Mouse (Mus musculus) liver, postnatal 0 days (tissue): Measurements from ENCODE around the gene Cep95. TPM values are rescaled to one million over a fixed set of nuclear protein-coding genes. Genes with fewer than 3 reads are reported as not detected.
A peak's percentile ranks its signal among the peaks of the same experiment; 100 is the strongest.

ENCODE experiments used
- ATAC-seq: fragments of 200-750 bp; cut with Nextera tagmentation; 2 replicates; pipeline ENCODE4 v1.8.0; 2017; ENCODE audit warnings: mild to moderate bottlenecking, moderate library complexity
- DNase-seq: peaks from one replicate; pipeline ENCODE4 v3.0.0-alpha.2; 2016
- H3K27ac ChIP-seq: fragments of 300-500 bp; sonication (generic); 2 replicates; pipeline ENCODE4 v1.5.1; 2014; ENCODE audit warnings: antibody characterized with exemption, moderate library complexity, mild to moderate bottlenecking, low read depth
- H3K27me3 ChIP-seq: fragments of 300-500 bp; sonication (generic); 2 replicates; pipeline ENCODE4 v1.6.1; 2014; ENCODE audit warnings: low read length, control low read depth, mixed read lengths; ENCODE audit not compliant: insufficient read depth
- H3K36me3 ChIP-seq: fragments of 300-500 bp; sonication (generic); replicated peaks from 2 replicates; pipeline ENCODE4 v1.6.1; 2014; ENCODE audit warnings: mild to moderate bottlenecking, control low read depth, low read length, moderate library complexity, mixed read lengths; ENCODE audit not compliant: insufficient read depth
- H3K4me1 ChIP-seq: fragments of 300-500 bp; sonication (generic); 2 replicates; pipeline ENCODE4 v1.6.1; 2014; ENCODE audit warnings: antibody characterized with exemption, mild to moderate bottlenecking, control low read depth; ENCODE audit not compliant: insufficient read depth
- H3K4me2 ChIP-seq: fragments of 300-500 bp; sonication (generic); 2 replicates; pipeline ENCODE4 v1.6.1; 2014; ENCODE audit warnings: low read depth, mild to moderate bottlenecking, low read length, moderate library complexity, mixed read lengths
- H3K4me3 ChIP-seq: fragments of 300-500 bp; sonication (generic); 2 replicates; pipeline ENCODE4 v1.5.1; 2014; ENCODE audit warnings: low read depth, low read length
- H3K9ac ChIP-seq: fragments of 300-500 bp; sonication (generic); replicated peaks from 2 replicates; pipeline ENCODE4 v1.6.1; 2014; ENCODE audit warnings: mild to moderate bottlenecking, moderate library complexity
- H3K9me3 ChIP-seq: fragments of 300-500 bp; sonication (generic); 2 replicates; pipeline ENCODE4 v1.6.1; 2016; ENCODE audit warnings: mild to moderate bottlenecking, control low read depth, low read length, mixed read lengths
- CTCF ChIP-seq: sonication (generic); IDR thresholded peaks from 2 replicates; pipeline ENCODE4 v1.5.1; 2016; ENCODE audit warnings: antibody characterized with exemption, low read depth
- EP300 ChIP-seq: IDR thresholded peaks from 2 replicates; pipeline ENCODE4 v1.6.1; 2016; ENCODE audit warnings: antibody characterized with exemption, low read depth, mild to moderate bottlenecking
- WGBS: fragments of 180-500 bp; shearing (Covaris S2); extraction: QIAGEN DNeasy Blood & Tissue Kit; methylation state at CpG from one replicate; pipeline ENCODE4 v1.1.7; 2014; ENCODE audit not compliant: insufficient replicate concordance; 5-methylcytosine and 5-hydroxymethylcytosine counted together
- polyA plus RNA-seq: library from polyadenylated mRNA; unstranded; fragments of >200 nt; fragmentation: Nextera tagmentation; extraction: Ambion mirVana; gene quantifications from 2 replicates; pipeline ENCODE4 v1.2.1, GENCODE M21; 2015

The Cep95 gene
- polyA plus RNA-seq, 1 experiment from 2014 or later = 5.1 TPM

- Histone ChIP-seq H3K36me3 (peaks cover 81% of the 10 kb centered on the region), H3K4me2 (no peak overlapping the region), H3K27me3 (no peaks in the 10 kb centered on the region), H3K9me3 (peaks cover 3% of the 10 kb centered on the region; the same call in 1 of the 2 replicates), H3K27ac (no peak overlapping the region), H3K4me3 (no peak overlapping the region), H3K9ac (no peak overlapping the region), H3K4me1 (no peaks in the 10 kb centered on the region)
- peak; percentile 77 for TF ChIP-seq CTCF
- no peak for TF ChIP-seq EP300
- ATAC-seq (no peak), DNase-seq (peak; percentile 67)
- WGBS = 72% methylated on average over 9 of the region's 9 CpGs
Observed at GRCm38 (mm10) chr11:106770195-106770974, 18.7 kb upstream of the Cep95 start.

GRCm38 (mm10) chr11:106773061-106773460 is 16.0 kb upstream of the Cep95 start:
- 90% methylated on average over 9 of the region's 9 CpGs for WGBS
- peaks cover under 1% of the 10 kb centered on the region; the same call in 1 of the 2 replicates for H3K9me3 ChIP-seq
- H3K36me3 ChIP-seq = peaks cover 71% of the 10 kb centered on the region
- H3K4me1 ChIP-seq = peaks cover 6% of the 10 kb centered on the region; the same call in 1 of the 2 replicates
- no peaks in the 10 kb centered on the region for H3K27me3 ChIP-seq
- no peak overlapping the region for H3K4me3 ChIP-seq
- ATAC-seq = no peak
- no peak overlapping the region for H3K9ac ChIP-seq
- no peak overlapping the region for H3K4me2 ChIP-seq
- no peak for DNase-seq
- no peak overlapping the region for H3K27ac ChIP-seq
- TF ChIP-seq EP300 = no peak
- no peak for TF ChIP-seq CTCF

GRCm38 (mm10) chr11:106776960-106777359 is 12.1 kb upstream of the Cep95 start:
- Histone ChIP-seq H3K4me1 (peaks cover 15% of the 10 kb centered on the region), H3K9me3 (no peaks in the 10 kb centered on the region), H3K4me2 (peak overlapping the region; percentile 88), H3K36me3 (peaks cover 62% of the 10 kb centered on the region), H3K9ac (no peak overlapping the region), H3K4me3 (no peak overlapping the region), H3K27me3 (no peaks in the 10 kb centered on the region), H3K27ac (peak overlapping the region; percentile 65; the same call in 1 of the 2 replicates)
- no peak for ATAC-seq
- WGBS = 60% methylated on average over 4 of the region's 4 CpGs
- TF ChIP-seq CTCF = no peak
- TF ChIP-seq EP300 = no peak
- no peak for DNase-seq

DNA sequence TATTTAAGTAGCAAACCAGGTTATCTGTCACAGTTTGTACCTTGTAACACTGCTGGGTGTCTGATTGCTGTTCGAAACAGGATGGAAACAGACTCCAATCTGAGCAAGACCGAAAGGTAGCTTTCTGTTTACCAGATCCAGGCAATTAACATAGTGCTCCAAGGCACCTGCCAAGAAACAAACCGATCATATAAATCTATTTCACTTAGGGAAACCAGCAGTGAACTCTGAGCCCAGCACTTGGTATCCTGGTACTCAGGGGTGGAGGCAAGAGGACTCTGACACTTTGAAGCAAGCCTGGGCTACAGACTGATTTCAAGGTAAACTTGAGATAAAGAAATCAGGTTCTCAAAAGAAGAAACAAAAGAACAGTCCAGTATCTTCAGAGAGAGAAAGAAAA is 11.7 kb upstream of the Cep95 start:
- peak overlapping the region; percentile 5 for H3K9ac ChIP-seq
- H3K4me2 ChIP-seq = peak overlapping the region; percentile 88
- H3K27ac ChIP-seq = peak overlapping the region; percentile 65; the same call in 1 of the 2 replicates
- H3K27me3 ChIP-seq = no peaks in the 10 kb centered on the region
- peaks cover 62% of the 10 kb centered on the region for H3K36me3 ChIP-seq
- H3K4me1 ChIP-seq = peaks cover 15% of the 10 kb centered on the region
- no peaks in the 10 kb centered on the region for H3K9me3 ChIP-seq
- DNase-seq = no peak
- no peak for TF ChIP-seq EP300
- no peak for TF ChIP-seq CTCF
- WGBS = 71% methylated on average over 3 of the region's 3 CpGs
- H3K4me3 ChIP-seq = 0 out of 2 replicates have a peak overlapping the region, but pooled peaks have one; percentile 9
- ATAC-seq = no peak

DNA sequence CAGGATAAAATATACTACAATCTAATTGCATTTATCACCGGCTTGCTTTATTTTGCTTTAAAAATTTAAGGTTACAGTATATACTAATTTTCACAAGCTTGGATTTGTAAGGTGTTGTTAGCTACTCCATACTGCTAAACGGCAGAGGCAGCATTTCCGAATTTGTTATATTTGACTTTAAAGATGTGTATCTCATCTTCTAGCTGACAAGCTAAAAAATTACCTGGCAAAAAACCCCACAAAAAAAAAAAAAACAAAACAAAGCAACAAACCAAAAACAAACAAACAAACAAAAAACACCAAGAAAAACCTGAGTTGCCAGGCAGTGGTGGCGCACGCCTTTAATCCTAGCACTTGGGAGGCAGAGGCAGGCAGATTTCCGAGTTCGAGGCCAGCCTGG is 10.9 kb upstream of the Cep95 start:
- WGBS = 76% methylated on average over 7 of the region's 7 CpGs
- no peaks in the 10 kb centered on the region for H3K27me3 ChIP-seq
- H3K4me2 ChIP-seq = peak overlapping the region; percentile 88
- H3K36me3 ChIP-seq = peaks cover 62% of the 10 kb centered on the region
- H3K4me3 ChIP-seq = 0 out of 2 replicates have a peak overlapping the region, but pooled peaks have one; percentile 9
- no peaks in the 10 kb centered on the region for H3K9me3 ChIP-seq
- peaks cover 15% of the 10 kb centered on the region for H3K4me1 ChIP-seq
- ATAC-seq (no peak), DNase-seq (no peak)
- no peak for TF ChIP-seq EP300
- TF ChIP-seq CTCF = no peak
- H3K27ac ChIP-seq = no peak overlapping the region; the same call in 1 of the 2 replicates
- H3K9ac ChIP-seq = no peak overlapping the region

DNA sequence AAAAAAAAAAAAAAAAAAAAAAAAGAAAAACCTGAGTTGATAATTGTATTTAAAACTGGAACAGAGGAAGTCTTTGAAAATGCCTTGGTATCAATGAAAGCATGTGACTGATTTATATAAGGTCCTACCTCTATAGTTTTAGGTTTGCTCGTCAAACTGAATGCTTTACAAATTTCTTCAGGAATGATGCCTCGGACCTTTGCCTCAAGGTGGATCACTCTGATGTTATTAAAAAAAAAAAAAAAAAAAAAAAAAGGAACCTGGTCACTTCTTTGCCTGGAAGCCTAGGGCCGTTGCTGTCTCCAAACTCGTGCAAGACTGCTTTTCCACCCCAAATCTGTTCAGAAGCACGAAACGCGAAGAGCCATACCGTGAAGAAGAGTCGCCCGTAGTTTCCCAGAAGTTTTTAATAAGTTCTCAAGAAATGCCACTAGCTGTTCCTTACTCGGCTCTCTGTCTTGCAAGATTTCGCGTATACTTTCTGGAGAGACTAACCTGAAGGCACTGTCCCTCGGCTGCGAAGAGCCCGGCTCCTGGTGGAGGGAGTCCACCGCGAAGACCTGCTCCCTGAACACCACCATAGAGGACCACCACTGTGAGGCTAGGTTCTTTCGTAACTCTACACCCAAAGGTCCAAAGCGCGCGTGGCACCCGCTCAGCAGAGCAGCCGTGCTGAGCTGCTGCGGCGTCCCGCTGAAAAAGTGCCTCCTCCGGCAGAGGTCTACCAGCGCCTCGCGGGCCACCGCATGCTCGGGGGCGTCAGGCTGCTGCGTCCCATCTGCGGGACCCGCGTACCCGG is 10.3 kb upstream of the Cep95 start:
- Histone ChIP-seq H3K36me3 (peaks cover 62% of the 10 kb centered on the region), H3K4me3 (peak overlapping the region; percentile 67), H3K9me3 (no peaks in the 10 kb centered on the region), H3K9ac (peak overlapping the region; percentile 86), H3K27ac (peak overlapping the region; percentile 93), H3K4me2 (peak overlapping the region; percentile 88), H3K27me3 (no peaks in the 10 kb centered on the region), H3K4me1 (peaks cover 15% of the 10 kb centered on the region)
- ATAC-seq (peak; percentile 69), DNase-seq (no peak)
- TF ChIP-seq CTCF (no peak), EP300 (no peak)
- WGBS = 1% methylated on average over 39 of the region's 39 CpGs
